Mouse (Mus musculus) hindbrain, embryonic 15.5 days (tissue): ENCODE data around the gene Mms19. TPM values are rescaled to one million over a fixed set of nuclear protein-coding genes. Genes with fewer than 3 reads are reported as not detected.
A peak's percentile ranks its signal among the peaks of the same experiment; 100 is the strongest.
"Not testable (repeated sequence)": the region's sequence is repeated elsewhere in the genome, so short reads cannot be mapped to it uniquely, and the experiment has no call there.

Experiments used
- ATAC-seq: fragments of 200-750 bp; cut with Nextera tagmentation; 2 replicates; pipeline ENCODE4 v1.8.0; 2017; ENCODE audit warnings: low read depth, moderate number of reproducible peaks, moderate TSS enrichment; ENCODE audit not compliant: low FRiP score
- H3K27ac ChIP-seq: fragments of 300-500 bp; sonication (generic); replicated peaks from 2 replicates; pipeline ENCODE4 v1.5.1; 2015; ENCODE audit warnings: mild to moderate bottlenecking, inconsistent platforms
- H3K27me3 ChIP-seq: fragments of 300-500 bp; sonication (generic); 2 replicates; pipeline ENCODE4 v1.6.1; 2015; ENCODE audit warnings: control low read depth, inconsistent platforms
- H3K36me3 ChIP-seq: fragments of 300-500 bp; sonication (generic); 2 replicates; pipeline ENCODE4 v1.6.1; 2015; ENCODE audit warnings: control low read depth, inconsistent platforms
- H3K4me1 ChIP-seq: fragments of 300-500 bp; sonication (generic); replicated peaks from 2 replicates; pipeline ENCODE4 v1.6.1; 2015; ENCODE audit warnings: control low read depth, inconsistent platforms
- H3K4me2 ChIP-seq: fragments of 300-500 bp; sonication (generic); 2 replicates; pipeline ENCODE4 v1.6.1; 2015; ENCODE audit warnings: moderate library complexity, mild to moderate bottlenecking, inconsistent platforms
- H3K4me3 ChIP-seq: fragments of 300-500 bp; sonication (generic); 2 replicates; pipeline ENCODE4 v1.5.1; 2015; ENCODE audit warnings: mild to moderate bottlenecking, inconsistent platforms
- H3K9ac ChIP-seq: fragments of 300-500 bp; sonication (generic); 2 replicates; pipeline ENCODE4 v1.6.1; 2015; ENCODE audit warnings: inconsistent platforms
- H3K9me3 ChIP-seq: fragments of 300-500 bp; sonication (generic); 2 replicates; pipeline ENCODE4 v1.6.1; 2016; ENCODE audit warnings: control low read depth, inconsistent platforms
- WGBS: fragments of 180-500 bp; shearing (Covaris S2); methylation state at CpG from one replicate; pipeline ENCODE4 v1.1.7; 2015; 5-methylcytosine and 5-hydroxymethylcytosine counted together
- polyA plus RNA-seq: library from polyadenylated mRNA; unstranded; fragments of >200 nt; fragmentation: Nextera tagmentation; extraction: Ambion mirVana; gene quantifications from 2 replicates; pipeline ENCODE4 v1.2.1, GENCODE M21; 2015

Gene Mms19
- polyA plus RNA-seq, 1 experiment from 2014 or later = 33.4 TPM

DNA sequence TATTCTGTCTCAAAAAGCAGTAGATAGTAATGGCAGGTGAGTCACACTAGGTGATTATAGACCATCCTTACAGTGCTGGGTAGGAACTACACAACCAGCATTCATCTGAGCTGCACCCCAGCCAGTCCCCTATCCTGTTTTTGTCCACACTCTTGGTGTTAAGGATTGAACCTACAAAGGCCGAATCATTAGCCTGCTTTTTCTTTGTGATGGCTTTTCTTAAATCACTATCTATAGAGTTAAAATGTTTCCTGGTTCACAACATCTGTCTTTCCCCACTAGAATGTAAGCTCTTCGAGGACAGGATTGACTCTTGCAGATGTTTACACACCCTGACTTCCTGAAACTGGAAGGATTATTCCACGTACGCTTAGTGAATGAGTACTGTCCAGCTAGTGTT, 61.5 kb downstream of the Mms19 start:
- Histone ChIP-seq H3K27me3 (no peaks in the 10 kb centered on the region), H3K9me3 (no peaks in the 10 kb centered on the region), H3K4me2 (no peak overlapping the region), H3K4me3 (no peak overlapping the region), H3K27ac (no peak overlapping the region), H3K9ac (no peak overlapping the region), H3K36me3 (peaks cover 71% of the 10 kb centered on the region), H3K4me1 (peaks cover 6% of the 10 kb centered on the region; the same call in 1 of the 2 replicates)
- WGBS = 82% methylated on average over 4 of the region's 4 CpGs
- ATAC-seq = no peak

- ATAC-seq = no peak
- 90% methylated on average over 4 of the region's 4 CpGs for WGBS
- no peak overlapping the region for H3K4me2 ChIP-seq
- H3K27me3 ChIP-seq = no peaks in the 10 kb centered on the region
- H3K4me1 ChIP-seq = peaks cover 26% of the 10 kb centered on the region
- no peaks in the 10 kb centered on the region for H3K9me3 ChIP-seq
- H3K36me3 ChIP-seq = peaks cover 50% of the 10 kb centered on the region
- H3K9ac ChIP-seq = no peak overlapping the region
- no peak overlapping the region for H3K4me3 ChIP-seq
- H3K27ac ChIP-seq = no peak overlapping the region
Measured at GRCm38 (mm10) chr19:41916853-41917252, 64.1 kb downstream of the Mms19 start.

- no peak for ATAC-seq
- H3K36me3 ChIP-seq = peaks cover 40% of the 10 kb centered on the region
- H3K9me3 ChIP-seq = no peaks in the 10 kb centered on the region
- WGBS = 87% methylated on average over 3 of the region's 3 CpGs
- H3K4me2 ChIP-seq = no peak overlapping the region
- no peak overlapping the region for H3K4me3 ChIP-seq
- H3K4me1 ChIP-seq = peaks cover 26% of the 10 kb centered on the region
- no peak overlapping the region for H3K27ac ChIP-seq
- no peak overlapping the region for H3K9ac ChIP-seq
- no peaks in the 10 kb centered on the region for H3K27me3 ChIP-seq
Measured at GRCm38 (mm10) chr19:41915294-41915693, 65.7 kb downstream of the Mms19 start.

- Histone ChIP-seq H3K4me1 (peaks cover 26% of the 10 kb centered on the region), H3K4me2 (0 out of 2 replicates have a peak overlapping the region, but pooled peaks have one; percentile 94), H3K36me3 (peaks cover 35% of the 10 kb centered on the region)
- H3K4me3 ChIP-seq, H3K27me3 ChIP-seq, H3K9ac ChIP-seq, ATAC-seq, H3K9me3 ChIP-seq, H3K27ac ChIP-seq: not testable (repeated sequence)
Measured at GRCm38 (mm10) chr19:41914592-41914882, 66.4 kb downstream of the Mms19 start.

DNA sequence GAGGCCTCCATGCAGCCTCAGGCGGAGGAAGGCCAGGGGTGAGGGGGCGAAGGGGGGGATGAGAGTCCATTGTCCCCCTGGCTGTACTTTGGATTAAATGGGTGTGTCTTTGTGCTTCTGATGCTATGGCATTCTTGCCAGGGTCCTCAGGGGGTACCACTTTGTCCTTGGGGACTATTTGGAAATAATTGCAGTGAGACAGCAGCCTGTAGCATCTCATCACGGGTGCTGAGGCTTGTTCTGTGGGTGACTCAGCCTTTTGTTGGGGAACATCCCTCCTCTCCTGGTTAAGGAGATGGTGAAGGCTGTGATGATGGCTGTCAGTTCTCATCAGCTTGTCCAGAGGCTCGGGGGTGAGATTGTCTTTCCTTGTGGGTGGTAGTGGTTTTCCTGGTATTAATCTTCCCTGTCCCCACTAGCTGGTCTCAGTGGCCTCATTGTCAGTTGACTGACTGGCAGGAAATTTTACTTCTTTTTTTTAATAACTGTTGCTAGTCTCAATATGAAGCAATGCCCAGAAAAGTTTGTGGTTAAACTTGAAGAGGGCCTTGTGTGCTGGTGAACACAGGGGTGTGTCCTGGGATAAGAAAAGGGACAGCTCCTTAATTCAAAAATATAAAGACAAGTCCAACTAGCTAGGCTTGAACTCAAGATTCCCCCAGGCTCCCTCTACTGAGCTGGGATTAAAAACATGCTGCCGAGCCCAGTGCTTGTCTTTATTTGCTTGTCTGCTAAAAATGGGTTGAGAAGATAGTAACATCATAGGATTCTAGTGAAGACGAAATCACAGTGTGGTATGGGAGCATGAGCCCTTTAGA, 67.0 kb downstream of the Mms19 start:
- Histone ChIP-seq H3K36me3 (peaks cover 30% of the 10 kb centered on the region), H3K9me3 (no peaks in the 10 kb centered on the region), H3K4me1 (peaks cover 26% of the 10 kb centered on the region), H3K9ac (no peak overlapping the region), H3K27ac (no peak overlapping the region), H3K4me3 (peak overlapping the region; percentile 99), H3K27me3 (no peaks in the 10 kb centered on the region), H3K4me2 (peak overlapping the region; percentile 94)
- no peak for ATAC-seq
- 38% methylated on average over 6 of the region's 6 CpGs for WGBS

DNA sequence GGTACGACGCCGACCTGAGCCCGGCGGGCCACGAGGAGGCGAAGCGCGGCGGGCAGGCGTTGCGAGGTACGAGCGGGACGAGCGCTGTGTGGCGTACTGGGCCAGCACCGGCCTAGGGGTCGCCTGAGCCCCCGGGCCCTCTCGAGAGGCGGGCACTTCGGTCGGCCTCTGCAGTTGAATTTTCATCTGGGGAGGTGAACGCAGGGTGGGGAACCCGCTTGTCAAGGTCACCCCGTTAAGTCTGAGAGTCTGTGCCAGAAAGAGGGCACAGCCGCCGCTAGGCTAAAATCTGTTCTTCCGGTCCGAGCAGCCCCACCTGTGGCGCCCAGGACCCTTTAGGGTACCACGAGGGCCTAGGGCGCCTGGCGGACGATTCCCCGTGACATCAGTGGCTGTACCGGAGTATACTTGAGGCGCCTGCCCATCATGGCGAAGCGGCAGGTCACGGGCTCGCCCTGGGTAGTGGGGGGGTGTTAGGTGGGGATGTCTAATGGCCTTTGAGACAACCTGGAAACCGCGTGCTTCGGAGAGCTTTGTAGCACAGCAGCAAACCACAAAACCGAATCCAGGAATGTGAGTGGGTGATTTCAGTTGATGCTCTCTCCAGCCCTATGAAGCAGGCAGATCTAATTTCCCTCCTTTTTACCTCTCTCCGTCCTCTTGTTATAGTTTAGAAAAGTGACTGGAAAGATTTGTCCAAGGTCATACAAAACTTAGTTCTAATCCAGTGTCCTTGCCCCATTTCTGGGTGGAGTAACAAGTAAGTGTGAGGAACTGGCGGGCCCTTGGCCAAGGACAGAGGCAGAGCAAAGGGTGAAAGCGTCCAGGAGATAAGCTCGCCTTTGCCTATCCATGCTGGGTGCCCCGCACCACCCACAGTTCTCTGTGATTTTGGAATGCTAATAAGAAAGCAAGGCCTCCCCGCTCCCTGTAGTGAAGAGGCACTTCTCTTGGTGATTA, 68.6 kb downstream of the Mms19 start:
- ATAC-seq = peak; percentile 83
- H3K27ac ChIP-seq = peak overlapping the region; percentile 87
- peak overlapping the region; percentile 97 for H3K9ac ChIP-seq
- peak overlapping the region; percentile 99 for H3K4me3 ChIP-seq
- no peaks in the 10 kb centered on the region for H3K27me3 ChIP-seq
- WGBS = under 1% methylated on average over 53 of the region's 53 CpGs
- peaks cover 26% of the 10 kb centered on the region for H3K4me1 ChIP-seq
- H3K4me2 ChIP-seq = peak overlapping the region; percentile 94
- H3K9me3 ChIP-seq = no peaks in the 10 kb centered on the region
- H3K36me3 ChIP-seq = peaks cover 23% of the 10 kb centered on the region

DNA sequence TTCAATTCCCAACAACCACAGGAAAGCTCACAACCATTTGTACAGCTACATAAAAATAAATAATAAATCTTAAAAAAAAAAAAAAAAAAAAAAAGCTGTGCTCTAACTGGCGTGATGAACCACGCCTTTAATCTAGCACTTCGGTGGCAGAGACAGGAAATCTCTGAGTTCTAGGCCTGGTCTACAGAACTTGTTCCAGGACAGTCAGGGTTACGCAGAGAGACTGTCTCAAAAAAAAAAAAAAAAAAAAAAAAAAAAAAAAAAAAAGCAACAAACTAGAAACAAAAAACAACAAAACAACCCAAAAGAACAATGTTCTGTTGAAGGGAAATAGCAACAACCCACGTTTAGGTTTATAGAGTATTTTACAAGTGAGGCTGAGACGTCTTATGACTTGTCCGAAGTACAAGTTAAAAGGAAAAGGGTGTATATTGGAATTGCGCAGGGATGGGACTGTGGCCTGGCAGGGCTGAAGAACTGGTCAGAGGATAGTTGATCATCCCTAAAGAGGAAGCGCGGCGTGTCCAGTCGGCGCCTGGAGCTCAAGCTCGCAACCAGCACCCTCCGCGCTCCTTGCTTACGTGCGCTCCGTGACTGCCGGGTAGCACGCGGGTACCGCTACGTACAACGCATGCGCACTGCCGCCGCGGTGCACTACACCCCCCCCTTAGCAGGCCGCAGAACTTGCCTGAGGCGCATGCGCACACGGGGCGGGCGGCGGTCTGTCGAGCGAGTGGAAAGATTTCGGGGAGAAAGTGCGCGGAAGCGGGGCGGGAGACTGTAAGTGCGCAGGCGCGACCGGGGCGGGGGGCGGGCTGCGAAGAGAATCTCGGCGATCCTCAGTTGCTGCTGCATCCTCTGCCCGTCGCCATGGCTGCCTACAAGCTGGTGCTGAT, 69.5 kb downstream of the Mms19 start, which contains the start of gene Pgam1:
Pgam1 (plus strand) TSS at position 746 of the 896 bp plus-strand sequence.
- Histone ChIP-seq H3K4me1 (peaks cover 26% of the 10 kb centered on the region), H3K27ac (peak within 1 kb of the TSS; percentile 95), H3K9ac (peak within 1 kb of the TSS; percentile 97), H3K4me2 (peak within 1 kb of the TSS; percentile 94), H3K36me3 (peaks cover 14% of the 10 kb centered on the region), H3K9me3 (no peaks in the 10 kb centered on the region), H3K4me3 (peak within 1 kb of the TSS; percentile 99), H3K27me3 (no peaks in the 10 kb centered on the region)
- WGBS = 4% methylated on average over 54 of the region's 54 CpGs
- ATAC-seq = peak; percentile 95

- Histone ChIP-seq H3K4me3 (no peak overlapping the region), H3K27ac (no peak overlapping the region), H3K27me3 (no peaks in the 10 kb centered on the region), H3K36me3 (0 out of 2 replicates have a peak, but pooled peaks cover 5% of the 10 kb centered on the region), H3K4me2 (no peak overlapping the region), H3K9ac (no peak overlapping the region), H3K9me3 (no peaks in the 10 kb centered on the region), H3K4me1 (peaks cover 26% of the 10 kb centered on the region)
- 90% methylated on average over 2 of the region's 2 CpGs for WGBS
- no peak for ATAC-seq
Measured at GRCm38 (mm10) chr19:41910396-41910795, 70.6 kb downstream of the Mms19 start.

DNA sequence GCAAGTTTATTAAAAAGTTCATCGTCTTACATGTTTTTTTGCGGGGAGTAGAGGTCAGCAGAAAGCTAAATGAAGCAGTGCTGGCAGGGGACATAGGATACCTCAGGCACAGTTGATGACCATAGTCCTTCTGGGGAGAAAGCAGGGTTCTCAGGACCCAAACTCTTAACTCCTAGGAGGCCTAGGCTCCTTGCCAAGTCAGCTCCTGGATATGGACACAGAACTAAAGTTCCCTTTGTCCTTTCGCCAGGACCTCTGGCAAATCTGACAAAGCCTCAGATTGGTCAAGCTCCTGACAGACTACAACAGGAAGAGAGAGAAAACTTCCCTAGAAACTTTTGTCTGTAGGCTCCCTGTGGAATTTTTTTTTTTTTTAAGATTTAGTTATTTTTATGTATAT, 72.2 kb downstream of the Mms19 start:
- no peak overlapping the region for H3K4me2 ChIP-seq
- H3K9ac ChIP-seq = no peak overlapping the region
- H3K4me1 ChIP-seq = peaks cover 13% of the 10 kb centered on the region
- no peaks in the 10 kb centered on the region for H3K9me3 ChIP-seq
- no peak for ATAC-seq
- no peaks in the 10 kb centered on the region for H3K27me3 ChIP-seq
- H3K4me3 ChIP-seq = no peak overlapping the region
- no peak overlapping the region for H3K27ac ChIP-seq
- no peaks in the 10 kb centered on the region for H3K36me3 ChIP-seq
- WGBS = 87% methylated on average over 3 of the region's 3 CpGs

DNA sequence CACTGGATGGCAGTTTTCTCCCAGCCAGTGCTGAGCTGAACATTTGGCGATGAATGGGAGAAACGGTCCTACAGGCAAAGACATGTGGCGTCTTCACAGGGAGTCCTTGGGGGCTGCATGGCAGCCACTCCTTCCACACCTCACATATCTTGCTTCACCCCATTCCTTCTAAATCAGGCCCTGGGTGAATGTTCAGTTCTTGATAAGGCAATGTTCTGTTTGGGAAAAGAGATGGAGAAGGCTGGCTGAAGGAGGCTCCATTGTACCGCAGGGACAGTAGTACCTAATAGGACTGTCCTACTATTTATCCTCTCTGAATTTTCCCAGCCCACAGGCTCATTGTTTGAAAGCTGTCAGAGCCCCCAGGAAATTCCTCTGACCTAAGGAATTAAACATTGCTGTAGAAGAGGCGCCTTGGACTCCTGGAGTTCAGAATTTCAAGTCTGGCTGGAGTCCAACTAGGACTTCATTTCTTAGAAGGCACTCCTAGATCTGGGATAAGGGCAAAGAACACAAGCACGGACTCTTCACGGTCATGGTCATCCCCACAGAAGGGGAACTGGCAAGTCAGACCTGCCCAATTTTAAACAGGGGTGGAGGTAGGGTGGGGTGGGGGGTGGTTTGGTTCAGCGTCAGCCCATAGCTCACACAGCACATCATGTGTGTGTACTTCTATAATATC, 73.7 kb downstream of the Mms19 start:
- 57% methylated on average over 8 of the region's 8 CpGs for WGBS
- H3K9ac ChIP-seq = no peak overlapping the region

More for the DNA sequence above, 73.7 kb downstream of the Mms19 start:
- Histone ChIP-seq H3K27ac (no peak overlapping the region), H3K4me1 (no peaks in the 10 kb centered on the region), H3K4me3 (no peak overlapping the region), H3K9me3 (no peaks in the 10 kb centered on the region), H3K36me3 (no peaks in the 10 kb centered on the region), H3K4me2 (no peak overlapping the region), H3K27me3 (no peaks in the 10 kb centered on the region)
- no peak for ATAC-seq
